Mouse (Mus musculus) embryonic facial prominence, embryonic 13.5 days (tissue): ENCODE measurements around the gene Nin. TPM values are rescaled to one million over a fixed set of nuclear protein-coding genes. Genes with fewer than 3 reads are reported as not detected.
A peak's percentile ranks its signal among the peaks of the same experiment; 100 is the strongest.

Experiments
- ATAC-seq: fragments of 200-750 bp; cut with Nextera tagmentation; 2 replicates; pipeline ENCODE4 v1.8.0; 2017; ENCODE audit warnings: low read depth; ENCODE audit not compliant: insufficient number of reproducible peaks, insufficient read depth, low FRiP score, low TSS enrichment
- H3K27ac ChIP-seq: fragments of 300-500 bp; sonication (generic); 2 replicates; pipeline ENCODE4 v1.5.1; 2015; ENCODE audit warnings: moderate library complexity, mild to moderate bottlenecking, inconsistent platforms
- H3K27me3 ChIP-seq: fragments of 300-500 bp; sonication (generic); 2 replicates; pipeline ENCODE4 v1.6.1; 2015; ENCODE audit warnings: mild to moderate bottlenecking, inconsistent platforms
- H3K36me3 ChIP-seq: fragments of 300-500 bp; sonication (generic); 2 replicates; pipeline ENCODE4 v1.6.1; 2015; ENCODE audit warnings: mild to moderate bottlenecking, inconsistent platforms
- H3K4me1 ChIP-seq: fragments of 300-500 bp; sonication (generic); 2 replicates; pipeline ENCODE4 v1.6.1; 2015; ENCODE audit warnings: inconsistent platforms
- H3K4me2 ChIP-seq: fragments of 300-500 bp; sonication (generic); 2 replicates; pipeline ENCODE4 v1.6.1; 2015; ENCODE audit warnings: moderate library complexity, mild to moderate bottlenecking, inconsistent platforms
- H3K4me3 ChIP-seq: fragments of 300-500 bp; sonication (generic); 2 replicates; pipeline ENCODE4 v1.5.1; 2015; ENCODE audit warnings: mild to moderate bottlenecking, inconsistent platforms
- H3K9ac ChIP-seq: fragments of 300-500 bp; sonication (generic); 2 replicates; pipeline ENCODE4 v1.6.1; 2015; ENCODE audit warnings: mild to moderate bottlenecking, inconsistent platforms
- H3K9me3 ChIP-seq: fragments of 300-500 bp; sonication (generic); 2 replicates; pipeline ENCODE4 v1.6.1; 2016; ENCODE audit warnings: inconsistent platforms
- WGBS: fragments of 180-500 bp; shearing (Covaris S2); methylation state at CpG from one replicate; pipeline ENCODE4 v1.1.7; 2015; ENCODE audit warnings: mixed read lengths; 5-methylcytosine and 5-hydroxymethylcytosine counted together
- polyA plus RNA-seq: library from polyadenylated mRNA; unstranded; fragments of >200 nt; fragmentation: Nextera tagmentation; extraction: Ambion mirVana; gene quantifications from 2 replicates; pipeline ENCODE4 v1.2.1, GENCODE M21; 2015

Gene Nin
- polyA plus RNA-seq, 1 experiment from 2014 or later, result 12.0 TPM

GRCm38 (mm10) chr12:70118721-70119345 lies 5.3 kb upstream of the Nin start:
- no peaks in the 10 kb centered on the region for H3K36me3 ChIP-seq
- 86% methylated on average over 10 of the region's 10 CpGs for WGBS

GRCm38 (mm10) chr12:70117146-70117545 lies 3.6 kb upstream of the Nin start:
- H3K4me1 ChIP-seq, result peaks cover 3% of the 10 kb centered on the region; the same call in 1 of the 2 replicates
- H3K9ac ChIP-seq, result no peak overlapping the region
- H3K27me3 ChIP-seq, result peaks cover 9% of the 10 kb centered on the region; the same call in 1 of the 2 replicates
- no peak overlapping the region for H3K4me2 ChIP-seq
- no peaks in the 10 kb centered on the region for H3K9me3 ChIP-seq
- WGBS, result 86% methylated on average over 10 of the region's 10 CpGs
- H3K4me3 ChIP-seq, result no peak overlapping the region
- H3K36me3 ChIP-seq, result no peaks in the 10 kb centered on the region
- ATAC-seq, result no peak
- no peak overlapping the region for H3K27ac ChIP-seq

More at GRCm38 (mm10) chr12:70118721-70119345, 5.3 kb upstream of the Nin start:
- no peak overlapping the region for H3K4me3 ChIP-seq
- no peak for ATAC-seq
- H3K4me2 ChIP-seq, result no peak overlapping the region
- H3K9ac ChIP-seq, result no peak overlapping the region
- H3K9me3 ChIP-seq, result no peaks in the 10 kb centered on the region
- no peaks in the 10 kb centered on the region for H3K4me1 ChIP-seq
- no peaks in the 10 kb centered on the region for H3K27me3 ChIP-seq
- no peak overlapping the region for H3K27ac ChIP-seq

- ATAC-seq, result no peak; the same call in 1 of the 2 replicates
- Histone ChIP-seq H3K27ac (no peak overlapping the region), H3K4me3 (peak overlapping the region; percentile 87), H3K27me3 (peaks cover 10% of the 10 kb centered on the region; the same call in 1 of the 2 replicates), H3K9ac (peak overlapping the region; percentile 91), H3K4me1 (peaks cover 33% of the 10 kb centered on the region), H3K36me3 (no peaks in the 10 kb centered on the region), H3K4me2 (peak overlapping the region; percentile 97), H3K9me3 (no peaks in the 10 kb centered on the region)
- 5% methylated on average over 16 of the region's 16 CpGs for whole genome bisulfite sequencing
Observed at GRCm38 (mm10) chr12:70112090-70112383, 1.5 kb downstream of the Nin start.

- Histone ChIP-seq H3K4me1 (peaks cover 38% of the 10 kb centered on the region), H3K4me2 (peak overlapping the region; percentile 97), H3K27ac (peak overlapping the region; percentile 81), H3K9me3 (no peaks in the 10 kb centered on the region), H3K4me3 (peak overlapping the region; percentile 87), H3K27me3 (peaks cover 10% of the 10 kb centered on the region; the same call in 1 of the 2 replicates), H3K36me3 (no peaks in the 10 kb centered on the region), H3K9ac (peak overlapping the region; percentile 91)
- peak; percentile 82 for ATAC-seq
- WGBS, result under 1% methylated on average over 84 of the region's 101 CpGs
Observed at GRCm38 (mm10) chr12:70111367-70112089, 2.0 kb downstream of the Nin start.

GRCm38 (mm10) chr12:70111117-70111366 lies 2.5 kb downstream of the Nin start:
- Histone ChIP-seq H3K4me1 (peaks cover 43% of the 10 kb centered on the region), H3K9ac (peak overlapping the region; percentile 91), H3K27ac (peak overlapping the region; percentile 81), H3K4me2 (peak overlapping the region; percentile 97), H3K9me3 (no peaks in the 10 kb centered on the region), H3K27me3 (peaks cover 10% of the 10 kb centered on the region; the same call in 1 of the 2 replicates), H3K4me3 (peak overlapping the region; percentile 87), H3K36me3 (no peaks in the 10 kb centered on the region)
- ATAC-seq, result no peak; the same call in 1 of the 2 replicates
- 0% methylated on average over 16 of the region's 16 CpGs for WGBS

- no peak for ATAC-seq
- Histone ChIP-seq H3K9me3 (no peaks in the 10 kb centered on the region), H3K27ac (0 out of 2 replicates have a peak overlapping the region, but pooled peaks have one; percentile 81), H3K36me3 (no peaks in the 10 kb centered on the region), H3K27me3 (peaks cover 10% of the 10 kb centered on the region; the same call in 1 of the 2 replicates), H3K4me3 (peak overlapping the region; percentile 87), H3K4me2 (peak overlapping the region; percentile 97), H3K4me1 (peaks cover 48% of the 10 kb centered on the region), H3K9ac (peak overlapping the region; percentile 91)
- WGBS, result 10% methylated on average over 23 of the region's 23 CpGs
Observed at GRCm38 (mm10) chr12:70110375-70111116, 3.0 kb downstream of the Nin start.

GRCm38 (mm10) chr12:70109921-70110320 lies 3.6 kb downstream of the Nin start:
- no peak overlapping the region for H3K9ac ChIP-seq
- WGBS, result 56% methylated on average over 6 of the region's 6 CpGs
- peaks cover 10% of the 10 kb centered on the region; the same call in 1 of the 2 replicates for H3K27me3 ChIP-seq
- peaks cover 54% of the 10 kb centered on the region for H3K4me1 ChIP-seq
- peak overlapping the region; percentile 97 for H3K4me2 ChIP-seq
- H3K9me3 ChIP-seq, result no peaks in the 10 kb centered on the region
- ATAC-seq, result no peak
- no peaks in the 10 kb centered on the region for H3K36me3 ChIP-seq
- H3K27ac ChIP-seq, result no peak overlapping the region
- H3K4me3 ChIP-seq, result peak overlapping the region; percentile 87

GRCm38 (mm10) chr12:70108104-70108503 lies 5.4 kb downstream of the Nin start:
- Histone ChIP-seq H3K4me3 (no peak overlapping the region), H3K4me2 (no peak overlapping the region), H3K9ac (no peak overlapping the region), H3K4me1 (peaks cover 67% of the 10 kb centered on the region), H3K9me3 (no peaks in the 10 kb centered on the region), H3K27me3 (peaks cover 10% of the 10 kb centered on the region; the same call in 1 of the 2 replicates), H3K27ac (no peak overlapping the region), H3K36me3 (no peaks in the 10 kb centered on the region)
- 40% methylated on average over 2 of the region's 2 CpGs for WGBS
- ATAC-seq, result no peak

GRCm38 (mm10) chr12:70106508-70106907 lies 7.0 kb downstream of the Nin start:
- Histone ChIP-seq H3K4me1 (peaks cover 63% of the 10 kb centered on the region), H3K9ac (no peak overlapping the region), H3K27me3 (no peaks in the 10 kb centered on the region), H3K4me2 (no peak overlapping the region), H3K27ac (no peak overlapping the region; the same call in 1 of the 2 replicates), H3K9me3 (no peaks in the 10 kb centered on the region), H3K4me3 (no peak overlapping the region), H3K36me3 (no peaks in the 10 kb centered on the region)
- no peak for ATAC-seq
- WGBS, result 49% methylated on average over 9 of the region's 9 CpGs

- ATAC-seq, result no peak
- H3K4me2 ChIP-seq, result no peak overlapping the region
- H3K27me3 ChIP-seq, result no peaks in the 10 kb centered on the region
- H3K27ac ChIP-seq, result no peak overlapping the region
- H3K36me3 ChIP-seq, result peaks cover 3% of the 10 kb centered on the region; the same call in 1 of the 2 replicates
- no peaks in the 10 kb centered on the region for H3K9me3 ChIP-seq
- 56% methylated on average over 6 of the region's 6 CpGs for WGBS
- peaks cover 61% of the 10 kb centered on the region for H3K4me1 ChIP-seq
- H3K9ac ChIP-seq, result no peak overlapping the region
- no peak overlapping the region for H3K4me3 ChIP-seq
Observed at GRCm38 (mm10) chr12:70105885-70106284, 7.6 kb downstream of the Nin start.

- WGBS, result 22% methylated on average over 5 of the region's 5 CpGs
- Histone ChIP-seq H3K4me3 (no peak overlapping the region), H3K36me3 (peaks cover 5% of the 10 kb centered on the region; the same call in 1 of the 2 replicates), H3K27ac (peak overlapping the region; percentile 71), H3K9me3 (no peaks in the 10 kb centered on the region), H3K27me3 (no peaks in the 10 kb centered on the region), H3K9ac (no peak overlapping the region), H3K4me2 (no peak overlapping the region), H3K4me1 (peaks cover 51% of the 10 kb centered on the region)
- ATAC-seq, result no peak
Observed at GRCm38 (mm10) chr12:70104776-70105420, 8.6 kb downstream of the Nin start.
